Mouse (Mus musculus) spleen, adult 2 months (tissue): ENCODE data around the gene A1cf. TPM values are rescaled to one million over a fixed set of nuclear protein-coding genes. Genes with fewer than 3 reads are reported as not detected.

Experiments used
- DNase-seq, 2 experiments: peaks; one replicate each; pipeline versions ENCODE4 v3.0.0 to v3.0.0-alpha.2; 2012 to 2021; ENCODE audit warnings: low spot score in 2 of 2, low read depth in 1 of 2
- H3K27ac ChIP-seq: fragments of 200-500 bp; 2 replicates; pipeline ENCODE4 v1.5.1; 2012; ENCODE audit warnings: low read length, inconsistent platforms; ENCODE audit not compliant: insufficient read depth
- H3K27me3 ChIP-seq: fragments of 200-500 bp; 2 replicates; pipeline ENCODE4 v1.6.1; 2012; ENCODE audit warnings: mild to moderate bottlenecking, moderate library complexity, low read length, inconsistent platforms; ENCODE audit not compliant: control insufficient read depth, insufficient read depth
- H3K36me3 ChIP-seq: fragments of 200-500 bp; 2 replicates; pipeline ENCODE4 v1.6.1; 2012; ENCODE audit warnings: mild to moderate bottlenecking, low read length, inconsistent platforms; ENCODE audit not compliant: control insufficient read depth, insufficient read depth
- H3K4me1 ChIP-seq: fragments of 200-500 bp; 2 replicates; pipeline ENCODE4 v1.6.1; 2011; ENCODE audit warnings: inconsistent platforms; ENCODE audit not compliant: control insufficient read depth, insufficient read depth, insufficient read length
- H3K4me3 ChIP-seq: fragments of 200-500 bp; 2 replicates; pipeline ENCODE4 v1.5.1; 2011; ENCODE audit warnings: mild to moderate bottlenecking, inconsistent platforms; ENCODE audit not compliant: insufficient read depth, insufficient read length; ENCODE audit errors: extremely low read depth
- CTCF ChIP-seq: fragments of 200-500 bp; IDR thresholded peaks from 2 replicates; pipeline ENCODE4 v1.5.1; 2011; ENCODE audit warnings: mild to moderate bottlenecking, inconsistent platforms; ENCODE audit not compliant: insufficient read depth, insufficient read length, insufficient replicate concordance; ENCODE audit errors: extremely low read depth
- POLR2A ChIP-seq: fragments of 200-500 bp; IDR thresholded peaks from 2 replicates; pipeline ENCODE4 v1.6.1; 2011; ENCODE audit warnings: low read depth, low read length, inconsistent platforms
- WGBS: fragments of 180-500 bp; shearing (Covaris S2); methylation state at CpG from one replicate; pipeline ENCODE4 v1.1.7; 2018; 5-methylcytosine and 5-hydroxymethylcytosine counted together
- polyA plus RNA-seq: library from polyadenylated mRNA; depleted of rRNA; stranded (reverse); fragments of >200 nt; gene quantifications from 2 replicates; pipeline ENCODE4 v1.2.3, GENCODE M21; 2012

Gene A1cf
- polyA plus RNA-seq, 1 experiment = 0.07 TPM

GRCm38 (mm10) chr19:31953799-31954198 is 85.2 kb downstream of the A1cf start:
- TF ChIP-seq CTCF (no peak), POLR2A (no peak)
- no peak for DNase-seq
- 89% methylated on average over 2 of the region's 2 CpGs for WGBS
- H3K4me3 ChIP-seq = no peak overlapping the region
- H3K4me1 ChIP-seq = no peaks in the 10 kb centered on the region
- no peaks in the 10 kb centered on the region for H3K36me3 ChIP-seq
- H3K27ac ChIP-seq = no peak overlapping the region
- no peaks in the 10 kb centered on the region for H3K27me3 ChIP-seq

DNA sequence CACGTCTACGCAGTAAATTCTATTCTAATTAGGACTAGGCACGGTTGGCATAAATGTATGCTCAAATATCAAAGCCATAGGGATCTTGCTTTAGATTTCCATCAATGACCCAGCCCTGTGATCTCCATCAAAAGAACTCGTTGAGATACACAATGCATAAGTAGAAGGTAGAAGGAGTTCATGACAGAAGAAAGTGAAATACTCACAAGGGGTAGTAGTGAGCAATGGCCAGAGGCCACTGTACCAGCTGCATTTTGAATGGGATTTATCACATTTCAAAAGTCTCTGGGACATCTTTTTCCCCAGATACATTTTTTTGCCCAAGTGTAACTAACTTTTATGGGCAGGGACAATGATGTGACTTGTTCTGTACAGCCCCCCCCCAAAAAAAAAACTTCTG is 85.7 kb downstream of the A1cf start:
- Histone ChIP-seq H3K4me1 (no peaks in the 10 kb centered on the region), H3K36me3 (no peaks in the 10 kb centered on the region), H3K27me3 (no peaks in the 10 kb centered on the region), H3K4me3 (no peak overlapping the region), H3K27ac (no peak overlapping the region)
- WGBS = 96% methylated on average over 4 of the region's 4 CpGs
- no peak for DNase-seq
- TF ChIP-seq POLR2A (no peak), CTCF (no peak)

DNA sequence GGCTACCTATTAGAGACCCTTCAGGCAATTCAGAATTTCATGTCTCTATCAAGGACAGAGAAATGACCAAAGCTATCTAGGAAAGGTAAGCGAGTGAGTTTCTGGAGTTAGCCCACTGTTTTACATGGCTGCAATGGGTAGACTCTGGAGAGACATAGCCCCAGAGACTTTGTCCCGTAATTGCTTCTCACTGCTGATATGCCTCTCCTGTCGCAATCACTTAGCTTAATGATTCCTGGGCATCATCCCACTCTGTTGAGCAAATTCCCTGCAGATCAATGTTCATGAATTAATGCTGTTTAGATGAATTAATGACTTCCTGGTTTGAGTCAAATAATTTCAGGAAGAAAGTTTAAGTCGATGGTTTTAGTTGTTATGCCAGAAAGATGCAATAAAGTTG is 86.1 kb downstream of the A1cf start:
- WGBS = 84% methylated on average over 4 of the region's 4 CpGs
- H3K4me3 ChIP-seq = no peak overlapping the region
- no peak overlapping the region for H3K27ac ChIP-seq
- H3K4me1 ChIP-seq = no peaks in the 10 kb centered on the region
- no peak for DNase-seq
- no peaks in the 10 kb centered on the region for H3K36me3 ChIP-seq
- TF ChIP-seq CTCF (no peak), POLR2A (no peak)
- no peaks in the 10 kb centered on the region for H3K27me3 ChIP-seq

- no peaks in the 10 kb centered on the region for H3K27me3 ChIP-seq
- H3K36me3 ChIP-seq = no peaks in the 10 kb centered on the region
- no peak overlapping the region for H3K4me3 ChIP-seq
- DNase-seq = no peak
- H3K27ac ChIP-seq = no peak overlapping the region
- TF ChIP-seq POLR2A (no peak), CTCF (no peak)
- no peaks in the 10 kb centered on the region for H3K4me1 ChIP-seq
- WGBS = 14% methylated on average over 2 of the region's 2 CpGs
Measured at GRCm38 (mm10) chr19:31956359-31956758, 87.8 kb downstream of the A1cf start.

DNA sequence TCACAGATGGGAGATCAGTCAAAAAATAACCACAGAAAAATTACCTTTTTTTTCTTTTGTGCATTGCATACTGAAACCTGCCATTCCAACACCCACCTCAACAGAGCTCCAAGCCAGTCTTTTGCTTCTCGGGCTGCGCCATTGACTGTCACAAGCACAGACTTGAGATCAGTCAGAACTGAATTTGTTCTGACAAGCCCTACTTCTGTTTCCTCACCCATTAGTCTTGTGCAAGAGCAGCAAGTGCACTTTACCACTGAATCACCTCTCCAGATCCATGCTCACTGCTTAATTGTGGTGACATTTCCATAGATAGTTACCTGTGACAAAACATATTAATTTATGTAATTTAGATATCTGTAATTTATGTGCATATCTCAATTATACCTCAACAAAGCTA is 91.9 kb downstream of the A1cf start:
- H3K27ac ChIP-seq = no peak overlapping the region
- H3K4me3 ChIP-seq = no peak overlapping the region
- no peaks in the 10 kb centered on the region for H3K36me3 ChIP-seq
- 84% methylated on average over 2 of the region's 2 CpGs for whole genome bisulfite sequencing
- no peaks in the 10 kb centered on the region for H3K4me1 ChIP-seq
- no peaks in the 10 kb centered on the region for H3K27me3 ChIP-seq
- DNase-seq = no peak
- no peak for TF ChIP-seq POLR2A

- no peaks in the 10 kb centered on the region for H3K27me3 ChIP-seq
- DNase-seq = no peak
- H3K36me3 ChIP-seq = no peaks in the 10 kb centered on the region
- H3K4me1 ChIP-seq = no peaks in the 10 kb centered on the region
- H3K27ac ChIP-seq = no peak overlapping the region
- H3K4me3 ChIP-seq = no peak overlapping the region
- TF ChIP-seq CTCF = no peak
- TF ChIP-seq POLR2A = no peak
- WGBS = 22% methylated on average over 3 of the region's 3 CpGs
Measured at GRCm38 (mm10) chr19:31963147-31963546, 94.6 kb downstream of the A1cf start.

DNA sequence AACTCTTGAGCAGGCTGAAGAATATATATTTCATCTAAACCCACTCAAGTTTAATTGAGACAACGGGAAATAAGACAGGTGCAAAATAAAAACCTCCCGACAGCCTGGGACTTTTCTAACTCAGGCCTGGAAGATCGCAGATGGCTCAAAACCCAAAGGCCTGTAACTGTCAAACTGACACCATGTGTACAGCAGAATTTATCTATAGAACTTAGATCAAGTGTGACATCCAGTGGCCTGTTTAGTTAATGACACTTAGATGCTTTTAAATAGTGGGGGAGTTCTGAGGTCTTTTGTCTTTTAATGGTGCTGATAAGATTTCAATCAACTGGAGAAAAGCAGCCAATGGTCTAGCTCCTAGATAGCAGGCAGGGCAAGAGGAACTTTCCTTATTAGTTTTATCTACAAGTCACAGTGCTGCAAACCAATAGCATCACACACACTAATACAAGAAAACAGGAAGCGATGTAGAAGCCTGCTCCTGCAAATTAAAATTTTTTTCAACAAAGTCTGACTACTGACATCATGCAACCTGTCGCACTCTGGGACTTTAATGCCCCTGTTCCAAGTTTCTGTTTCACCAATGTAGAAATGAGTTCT is 99.5 kb downstream of the A1cf start:
- H3K4me1 ChIP-seq = no peaks in the 10 kb centered on the region; the same call in 1 of the 2 replicates
- no peak overlapping the region for H3K4me3 ChIP-seq
- TF ChIP-seq CTCF (no peak), POLR2A (no peak)
- no peak overlapping the region for H3K27ac ChIP-seq
- H3K27me3 ChIP-seq = no peaks in the 10 kb centered on the region
- 32% methylated on average over 5 of the region's 5 CpGs for WGBS
- no peaks in the 10 kb centered on the region for H3K36me3 ChIP-seq
- DNase-seq = no peak
